Mouse (Mus musculus) kidney, embryonic 16.5 days (tissue): ENCODE measurements around the gene Asic1. TPM values are rescaled to one million over a fixed set of nuclear protein-coding genes. Genes with fewer than 3 reads are reported as not detected.

Source experiments
- ATAC-seq: fragments of 200-750 bp; cut with Nextera tagmentation; 2 replicates; pipeline ENCODE4 v1.8.0; 2017; ENCODE audit warnings: moderate TSS enrichment; ENCODE audit not compliant: low FRiP score, low TSS enrichment
- H3K27ac ChIP-seq: fragments of 300-500 bp; sonication (generic); 2 replicates; pipeline ENCODE4 v1.5.1; 2014; ENCODE audit warnings: low read length
- H3K27me3 ChIP-seq: fragments of 300-500 bp; sonication (generic); 2 replicates; pipeline ENCODE4 v1.6.1; 2014; ENCODE audit warnings: low read length, control low read depth, mixed read lengths; ENCODE audit not compliant: insufficient read depth
- H3K36me3 ChIP-seq: fragments of 300-500 bp; sonication (generic); 2 replicates; pipeline ENCODE4 v1.6.1; 2014; ENCODE audit warnings: low read length, control low read depth, mixed read lengths; ENCODE audit not compliant: insufficient read depth
- H3K4me1 ChIP-seq: fragments of 300-500 bp; sonication (generic); 2 replicates; pipeline ENCODE4 v1.6.1; 2014; ENCODE audit warnings: low read length, control low read depth, mixed read lengths; ENCODE audit not compliant: insufficient read depth
- H3K4me2 ChIP-seq: fragments of 300-500 bp; sonication (generic); replicated peaks from 2 replicates; pipeline ENCODE4 v1.6.1; 2014; ENCODE audit warnings: low read depth, low read length
- H3K4me3 ChIP-seq: fragments of 300-500 bp; sonication (generic); 2 replicates; pipeline ENCODE4 v1.5.1; 2014; ENCODE audit warnings: mild to moderate bottlenecking, low read length
- H3K9ac ChIP-seq: fragments of 300-500 bp; sonication (generic); replicated peaks from 2 replicates; pipeline ENCODE4 v1.6.1; 2014; ENCODE audit warnings: low read length
- H3K9me3 ChIP-seq: fragments of 300-500 bp; sonication (generic); 2 replicates; pipeline ENCODE4 v1.6.1; 2016; ENCODE audit warnings: low read length, control low read depth
- WGBS: fragments of 180-500 bp; shearing (Covaris S2); extraction: QIAGEN DNeasy Blood & Tissue Kit; methylation state at CpG from one replicate; pipeline ENCODE4 v1.1.7; 2014; 5-methylcytosine and 5-hydroxymethylcytosine counted together
- polyA plus RNA-seq: library from polyadenylated mRNA; unstranded; fragments of >200 nt; fragmentation: Nextera tagmentation; extraction: Ambion mirVana; gene quantifications from 2 replicates; pipeline ENCODE4 v1.2.1, GENCODE M21; 2015

Gene Asic1
- polyA plus RNA-seq, 1 experiment from 2014 or later, result 1.7 TPM

- no peak overlapping the region for H3K4me3 ChIP-seq
- no peak overlapping the region for H3K9ac ChIP-seq
- 33% methylated on average over 8 of the region's 8 CpGs for WGBS
- peaks cover 20% of the 10 kb centered on the region for H3K27me3 ChIP-seq
- H3K4me2 ChIP-seq, result no peak overlapping the region
- H3K27ac ChIP-seq, result no peak overlapping the region
- H3K9me3 ChIP-seq, result no peaks in the 10 kb centered on the region
- no peaks in the 10 kb centered on the region for H3K4me1 ChIP-seq
- peak; percentile 23; the same call in 1 of the 2 replicates for ATAC-seq
- H3K36me3 ChIP-seq, result no peaks in the 10 kb centered on the region
These were observed 6.9 kb downstream of the Asic1 start for GRCm38 (mm10) chr15:99677089-99677488.

- WGBS, result 16% methylated on average over 13 of the region's 13 CpGs
- Histone ChIP-seq H3K36me3 (no peaks in the 10 kb centered on the region), H3K27ac (no peak overlapping the region), H3K9ac (no peak overlapping the region), H3K4me3 (no peak overlapping the region), H3K4me2 (no peak overlapping the region), H3K27me3 (peaks cover 11% of the 10 kb centered on the region; the same call in 1 of the 2 replicates), H3K4me1 (no peaks in the 10 kb centered on the region), H3K9me3 (no peaks in the 10 kb centered on the region)
- ATAC-seq, result no peak
These were observed 8.1 kb downstream of the Asic1 start for GRCm38 (mm10) chr15:99678063-99678800.

GRCm38 (mm10) chr15:99679008-99679407, 8.8 kb downstream of the Asic1 start:
- Histone ChIP-seq H3K27ac (no peak overlapping the region), H3K9me3 (no peaks in the 10 kb centered on the region), H3K4me1 (no peaks in the 10 kb centered on the region), H3K27me3 (peaks cover 4% of the 10 kb centered on the region; the same call in 1 of the 2 replicates), H3K4me3 (no peak overlapping the region), H3K36me3 (no peaks in the 10 kb centered on the region), H3K4me2 (no peak overlapping the region), H3K9ac (no peak overlapping the region)
- ATAC-seq, result no peak
- WGBS, result 48% methylated on average over 7 of the region's 7 CpGs

GRCm38 (mm10) chr15:99682880-99683279, 12.7 kb downstream of the Asic1 start:
- H3K4me2 ChIP-seq, result no peak overlapping the region
- no peaks in the 10 kb centered on the region for H3K36me3 ChIP-seq
- no peaks in the 10 kb centered on the region for H3K27me3 ChIP-seq
- H3K4me1 ChIP-seq, result no peaks in the 10 kb centered on the region
- H3K9ac ChIP-seq, result no peak overlapping the region
- H3K4me3 ChIP-seq, result no peak overlapping the region
- 87% methylated on average over 7 of the region's 7 CpGs for WGBS
- H3K27ac ChIP-seq, result no peak overlapping the region
- no peaks in the 10 kb centered on the region for H3K9me3 ChIP-seq
- ATAC-seq, result no peak

- WGBS, result 91% methylated on average over 5 of the region's 5 CpGs
- Histone ChIP-seq H3K9ac (no peak overlapping the region), H3K4me3 (no peak overlapping the region), H3K36me3 (no peaks in the 10 kb centered on the region), H3K27me3 (no peaks in the 10 kb centered on the region), H3K27ac (no peak overlapping the region), H3K9me3 (no peaks in the 10 kb centered on the region), H3K4me1 (no peaks in the 10 kb centered on the region), H3K4me2 (no peak overlapping the region)
- no peak for ATAC-seq
These were observed 14.0 kb downstream of the Asic1 start for GRCm38 (mm10) chr15:99684156-99684555.

GRCm38 (mm10) chr15:99688712-99689111, 18.5 kb downstream of the Asic1 start:
- WGBS, result 3% methylated on average over 4 of the region's 4 CpGs

GRCm38 (mm10) chr15:99690924-99691323, 20.8 kb downstream of the Asic1 start:
- ATAC-seq, result no peak
- no peaks in the 10 kb centered on the region for H3K27me3 ChIP-seq
- 3% methylated on average over 4 of the region's 4 CpGs for WGBS

More at GRCm38 (mm10) chr15:99688712-99689111, 18.5 kb downstream of the Asic1 start:
- Histone ChIP-seq H3K4me2 (no peak overlapping the region), H3K4me3 (no peak overlapping the region), H3K9me3 (no peaks in the 10 kb centered on the region), H3K27me3 (no peaks in the 10 kb centered on the region), H3K4me1 (no peaks in the 10 kb centered on the region), H3K27ac (no peak overlapping the region), H3K9ac (no peak overlapping the region), H3K36me3 (no peaks in the 10 kb centered on the region)
- ATAC-seq, result no peak

GRCm38 (mm10) chr15:99691976-99692375, 21.8 kb downstream of the Asic1 start:
- Histone ChIP-seq H3K36me3 (no peaks in the 10 kb centered on the region), H3K27me3 (no peaks in the 10 kb centered on the region), H3K4me1 (no peaks in the 10 kb centered on the region), H3K4me2 (no peak overlapping the region), H3K9me3 (no peaks in the 10 kb centered on the region), H3K9ac (no peak overlapping the region), H3K27ac (no peak overlapping the region), H3K4me3 (no peak overlapping the region)
- WGBS, result 45% methylated on average over 9 of the region's 9 CpGs
- no peak for ATAC-seq

More at GRCm38 (mm10) chr15:99690924-99691323, 20.8 kb downstream of the Asic1 start:
- Histone ChIP-seq H3K36me3 (no peaks in the 10 kb centered on the region), H3K4me2 (no peak overlapping the region), H3K9me3 (no peaks in the 10 kb centered on the region), H3K4me1 (no peaks in the 10 kb centered on the region), H3K9ac (no peak overlapping the region), H3K4me3 (no peak overlapping the region), H3K27ac (no peak overlapping the region)

- Histone ChIP-seq H3K4me1 (peaks cover 9% of the 10 kb centered on the region; the same call in 1 of the 2 replicates), H3K9ac (no peak overlapping the region), H3K27me3 (no peaks in the 10 kb centered on the region), H3K36me3 (no peaks in the 10 kb centered on the region), H3K9me3 (no peaks in the 10 kb centered on the region), H3K4me3 (no peak overlapping the region), H3K4me2 (no peak overlapping the region), H3K27ac (no peak overlapping the region)
- 8% methylated on average over 2 of the region's 2 CpGs for WGBS
- ATAC-seq, result no peak
These were observed 27.1 kb downstream of the Asic1 start for GRCm38 (mm10) chr15:99697309-99697708.

- peaks cover 19% of the 10 kb centered on the region for H3K4me1 ChIP-seq
- H3K4me2 ChIP-seq, result peak overlapping the region; percentile 32
- no peaks in the 10 kb centered on the region for H3K9me3 ChIP-seq
- H3K4me3 ChIP-seq, result no peak overlapping the region
- no peak overlapping the region for H3K27ac ChIP-seq
- H3K27me3 ChIP-seq, result no peaks in the 10 kb centered on the region
- no peak for ATAC-seq
- no peaks in the 10 kb centered on the region for H3K36me3 ChIP-seq
- 32% methylated on average over 20 of the region's 20 CpGs for WGBS
- no peak overlapping the region for H3K9ac ChIP-seq
These were observed 28.4 kb downstream of the Asic1 start for GRCm38 (mm10) chr15:99698533-99699085.
